Mouse (Mus musculus) hindbrain, embryonic 11.5 days (tissue): Measurements from ENCODE around the gene Dnmbp. TPM values are rescaled to one million over a fixed set of nuclear protein-coding genes. Genes with fewer than 3 reads are reported as not detected.

ENCODE experiments used
- ATAC-seq: fragments of 200-750 bp; cut with Nextera tagmentation; 2 replicates; pipeline ENCODE4 v1.8.0; 2017; ENCODE audit warnings: mild to moderate bottlenecking, moderate TSS enrichment, moderate library complexity; ENCODE audit not compliant: low FRiP score
- DNase-seq: peaks from one replicate; pipeline ENCODE4 v3.0.0-alpha.2; 2015; ENCODE audit warnings: low spot score
- H3K27ac ChIP-seq: fragments of 300-500 bp; sonication (generic); 2 replicates; pipeline ENCODE4 v1.5.1; 2014; ENCODE audit warnings: mild to moderate bottlenecking, low read depth, low read length
- H3K27me3 ChIP-seq: fragments of 300-500 bp; sonication (generic); 2 replicates; pipeline ENCODE4 v1.6.1; 2014; ENCODE audit warnings: mild to moderate bottlenecking, low read length, moderate library complexity, mixed read lengths; ENCODE audit not compliant: control insufficient read depth, insufficient read depth
- H3K36me3 ChIP-seq: fragments of 300-500 bp; sonication (generic); 2 replicates; pipeline ENCODE4 v1.6.1; 2014; ENCODE audit warnings: mild to moderate bottlenecking, low read length, moderate library complexity, mixed read lengths; ENCODE audit not compliant: control insufficient read depth, insufficient read depth
- H3K4me1 ChIP-seq: fragments of 300-500 bp; sonication (generic); replicated peaks from 2 replicates; pipeline ENCODE4 v1.6.1; 2014; ENCODE audit warnings: low read length, mixed read lengths; ENCODE audit not compliant: control insufficient read depth, insufficient read depth
- H3K4me2 ChIP-seq: fragments of 300-500 bp; sonication (generic); replicated peaks from 2 replicates; pipeline ENCODE4 v1.6.1; 2014; ENCODE audit warnings: mild to moderate bottlenecking, low read depth, low read length
- H3K4me3 ChIP-seq: fragments of 300-500 bp; sonication (generic); 2 replicates; pipeline ENCODE4 v1.5.1; 2014; ENCODE audit warnings: low read depth, low read length
- H3K9ac ChIP-seq: fragments of 300-500 bp; sonication (generic); 2 replicates; pipeline ENCODE4 v1.6.1; 2014; ENCODE audit warnings: low read depth, low read length
- H3K9me3 ChIP-seq: fragments of 300-500 bp; sonication (generic); 2 replicates; pipeline ENCODE4 v1.6.1; 2016; ENCODE audit warnings: low read length; ENCODE audit not compliant: control insufficient read depth
- WGBS: fragments of 180-500 bp; shearing (Covaris S2); extraction: QIAGEN DNeasy Blood & Tissue Kit; methylation state at CpG from one replicate; pipeline ENCODE4 v1.1.7; 2014; 5-methylcytosine and 5-hydroxymethylcytosine counted together
- polyA plus RNA-seq: library from polyadenylated mRNA; unstranded; fragments of >200 nt; fragmentation: Nextera tagmentation; extraction: Ambion mirVana; gene quantifications from 2 replicates; pipeline ENCODE4 v1.2.1, GENCODE M21; 2014

Dnmbp gene
- 12.2 and 13.5 TPM in 2 replicates for polyA plus RNA-seq

GRCm38 (mm10) chr19:43939769-43940689 lies at the start of gene Dnmbp:
TSS of gene Dnmbp (minus strand) at chr19:43940191.
- H3K4me1 ChIP-seq: no peaks in the 10 kb centered on the region
- peak; percentile 82 for ATAC-seq
- peak within 1 kb of the TSS; percentile 72 for H3K9ac ChIP-seq
- 8% methylated on average over 44 of the region's 94 CpGs for WGBS
- H3K36me3 ChIP-seq: no peaks in the 10 kb centered on the region
- peak; percentile 90 for DNase-seq
- peak within 1 kb of the TSS; percentile 91 for H3K4me2 ChIP-seq
- no peaks in the 10 kb centered on the region for H3K9me3 ChIP-seq
- no peak within 1 kb of the TSS; the same call in 1 of the 2 replicates for H3K27ac ChIP-seq
- H3K27me3 ChIP-seq: no peaks in the 10 kb centered on the region
- peak within 1 kb of the TSS; percentile 64 for H3K4me3 ChIP-seq

- Histone ChIP-seq H3K27me3 (no peaks in the 10 kb centered on the region; the same call in 1 of the 2 replicates), H3K9me3 (no peaks in the 10 kb centered on the region), H3K4me1 (0 out of 2 replicates have a peak, but pooled peaks cover 2% of the 10 kb centered on the region), H3K4me2 (peak within 1 kb of the TSS; percentile 28), H3K27ac (no peak within 1 kb of the TSS), H3K36me3 (no peaks in the 10 kb centered on the region), H3K9ac (no peak within 1 kb of the TSS), H3K4me3 (no peak within 1 kb of the TSS; the same call in 1 of the 2 replicates)
- 20% methylated on average over 30 of the region's 30 CpGs for WGBS
- DNase-seq (peak; percentile 19), ATAC-seq (no peak)
Measured at GRCm38 (mm10) chr19:43986069-43986794, 46.2 kb upstream of the Dnmbp start, which contains the start of gene Cpn1. TSS of gene Cpn1 (minus strand) at chr19:43986556.

- Histone ChIP-seq H3K4me3 (no peak overlapping the region), H3K9ac (no peak overlapping the region), H3K4me2 (no peak overlapping the region), H3K36me3 (no peaks in the 10 kb centered on the region), H3K9me3 (no peaks in the 10 kb centered on the region), H3K4me1 (0 out of 2 replicates have a peak, but pooled peaks cover 2% of the 10 kb centered on the region), H3K27ac (no peak overlapping the region), H3K27me3 (no peaks in the 10 kb centered on the region; the same call in 1 of the 2 replicates)
- ATAC-seq: no peak
- DNase-seq: no peak
- whole genome bisulfite sequencing: 93% methylated on average over 5 of the region's 5 CpGs
Measured at GRCm38 (mm10) chr19:43981992-43982391, 42.0 kb upstream of the Dnmbp start.

GRCm38 (mm10) chr19:43980711-43981110 lies 40.7 kb upstream of the Dnmbp start:
- WGBS: 92% methylated on average over 17 of the region's 17 CpGs
- Histone ChIP-seq H3K9me3 (no peaks in the 10 kb centered on the region), H3K9ac (no peak overlapping the region), H3K4me3 (no peak overlapping the region), H3K36me3 (no peaks in the 10 kb centered on the region), H3K4me1 (no peaks in the 10 kb centered on the region), H3K4me2 (no peak overlapping the region), H3K27me3 (no peaks in the 10 kb centered on the region), H3K27ac (no peak overlapping the region)
- ATAC-seq: no peak
- no peak for DNase-seq

GRCm38 (mm10) chr19:43977799-43978198 lies 37.8 kb upstream of the Dnmbp start:
- no peaks in the 10 kb centered on the region for H3K36me3 ChIP-seq
- ATAC-seq (no peak), DNase-seq (no peak)
- H3K27me3 ChIP-seq: no peaks in the 10 kb centered on the region
- H3K4me2 ChIP-seq: no peak overlapping the region
- WGBS: 88% methylated on average over 3 of the region's 3 CpGs
- H3K4me1 ChIP-seq: no peaks in the 10 kb centered on the region
- H3K9me3 ChIP-seq: no peaks in the 10 kb centered on the region
- H3K4me3 ChIP-seq: no peak overlapping the region
- H3K27ac ChIP-seq: no peak overlapping the region
- H3K9ac ChIP-seq: no peak overlapping the region

GRCm38 (mm10) chr19:43976661-43977060 lies 36.7 kb upstream of the Dnmbp start:
- 80% methylated on average over 6 of the region's 6 CpGs for WGBS
- Histone ChIP-seq H3K9me3 (no peaks in the 10 kb centered on the region), H3K4me1 (no peaks in the 10 kb centered on the region), H3K27ac (no peak overlapping the region), H3K27me3 (no peaks in the 10 kb centered on the region), H3K36me3 (no peaks in the 10 kb centered on the region), H3K9ac (no peak overlapping the region), H3K4me3 (no peak overlapping the region), H3K4me2 (no peak overlapping the region)
- ATAC-seq (no peak), DNase-seq (no peak)

- DNase-seq: no peak
- no peak for ATAC-seq
- 92% methylated on average over 6 of the region's 6 CpGs for WGBS
- Histone ChIP-seq H3K27ac (no peak overlapping the region), H3K27me3 (no peaks in the 10 kb centered on the region), H3K4me3 (no peak overlapping the region), H3K9ac (no peak overlapping the region), H3K9me3 (no peaks in the 10 kb centered on the region), H3K4me1 (no peaks in the 10 kb centered on the region), H3K36me3 (no peaks in the 10 kb centered on the region), H3K4me2 (no peak overlapping the region)
Measured at GRCm38 (mm10) chr19:43974221-43974620, 34.2 kb upstream of the Dnmbp start.

- no peak overlapping the region for H3K4me2 ChIP-seq
- 96% methylated on average over 9 of the region's 9 CpGs for WGBS
- no peaks in the 10 kb centered on the region for H3K36me3 ChIP-seq
- DNase-seq (no peak), ATAC-seq (no peak)
- H3K4me1 ChIP-seq: no peaks in the 10 kb centered on the region
- H3K9me3 ChIP-seq: no peaks in the 10 kb centered on the region
- no peak overlapping the region for H3K4me3 ChIP-seq
- H3K27me3 ChIP-seq: no peaks in the 10 kb centered on the region
- no peak overlapping the region for H3K9ac ChIP-seq
- H3K27ac ChIP-seq: no peak overlapping the region
Measured at GRCm38 (mm10) chr19:43973711-43974110, 33.7 kb upstream of the Dnmbp start.
